Mouse (Mus musculus): ENCODE measurements at regions not wholly inside any gene's neighbourhood (a gene's known extent, or its start where the extent isn't known, plus 50 kb on each side); places are given as distances from the start of the nearest gene placed in this dataset.

DNA sequence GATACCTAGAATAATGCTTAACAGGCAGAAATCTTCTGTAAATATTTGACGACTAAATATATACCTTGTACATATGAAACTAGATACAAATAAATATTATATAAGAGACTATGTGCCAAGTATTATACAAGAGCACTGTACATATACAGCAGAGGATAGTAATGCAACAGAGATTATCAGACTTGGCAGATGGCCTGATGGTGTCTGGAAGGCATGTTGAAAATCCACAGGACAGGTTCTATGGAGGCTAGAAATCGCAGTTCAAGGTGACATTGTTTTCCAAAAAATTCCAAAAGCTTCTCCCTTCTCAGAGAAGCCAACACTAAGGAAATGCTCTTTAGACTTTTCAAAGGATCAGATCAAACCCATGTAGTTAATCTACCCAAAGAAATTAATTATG lies 126.9 kb upstream of the Mrps30 start:
- ATAC-seq = no peak
- Histone ChIP-seq H3K9ac (ENCODE audit: low read depth, low read length) (no peak overlapping the region), H3K4me3 (ENCODE audit: low read depth, low read length) (no peak overlapping the region), H3K36me3 (ENCODE audit: control insufficient read depth, insufficient read depth, low read length) (no peaks in the 10 kb centered on the region), H3K4me2 (ENCODE audit: low read length) (no peak overlapping the region), H3K4me1 (ENCODE audit: control insufficient read depth, insufficient read depth, low read length) (no peaks in the 10 kb centered on the region), H3K9me3 (replicated peaks; ENCODE audit: control insufficient read depth, low read length, poor library complexity, severe bottlenecking) (no peaks in the 10 kb centered on the region), H3K27ac (ENCODE audit: low read length) (no peak overlapping the region), H3K27me3 (ENCODE audit: control insufficient read depth, insufficient read depth, low read depth, low read length) (no peaks in the 10 kb centered on the region)
- WGBS = 87% methylated on average over 2 of the region's 2 CpGs

DNA sequence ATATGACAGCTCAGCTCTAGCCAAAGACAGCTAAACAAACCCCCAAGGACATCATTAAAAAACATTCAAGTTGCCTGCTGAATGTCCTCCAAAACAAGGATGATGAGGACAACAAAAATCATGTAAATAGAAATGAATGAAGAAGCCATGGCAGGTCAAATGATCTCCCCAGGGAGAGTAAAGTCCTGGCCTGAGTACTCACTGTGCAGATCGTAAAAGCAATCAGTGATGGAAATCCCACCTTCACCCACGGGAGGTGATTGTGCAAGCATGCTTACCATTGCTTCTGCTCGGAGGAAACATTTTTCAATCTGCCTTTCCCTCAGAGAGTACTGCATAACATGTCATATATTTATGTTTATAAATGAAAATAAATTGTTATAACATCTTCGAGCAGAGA lies 119.1 kb upstream of the Mrps30 start:
- no peaks in the 10 kb centered on the region for H3K4me1 ChIP-seq (ENCODE audit: control insufficient read depth, insufficient read depth, low read length)
- H3K9ac ChIP-seq (ENCODE audit: low read depth, low read length) = no peak overlapping the region
- H3K4me2 ChIP-seq (ENCODE audit: low read length) = no peak overlapping the region
- no peaks in the 10 kb centered on the region for H3K36me3 ChIP-seq (ENCODE audit: control insufficient read depth, insufficient read depth, low read length)
- H3K27me3 ChIP-seq (ENCODE audit: control insufficient read depth, insufficient read depth, low read depth, low read length) = no peaks in the 10 kb centered on the region
- no peak overlapping the region for H3K27ac ChIP-seq (ENCODE audit: low read length)
- no peak overlapping the region for H3K4me3 ChIP-seq (ENCODE audit: low read depth, low read length)
- ATAC-seq = no peak
- 67% methylated on average over 4 of the region's 4 CpGs for WGBS
- H3K9me3 ChIP-seq (replicated peaks; ENCODE audit: control insufficient read depth, low read length, poor library complexity, severe bottlenecking) = no peaks in the 10 kb centered on the region

DNA sequence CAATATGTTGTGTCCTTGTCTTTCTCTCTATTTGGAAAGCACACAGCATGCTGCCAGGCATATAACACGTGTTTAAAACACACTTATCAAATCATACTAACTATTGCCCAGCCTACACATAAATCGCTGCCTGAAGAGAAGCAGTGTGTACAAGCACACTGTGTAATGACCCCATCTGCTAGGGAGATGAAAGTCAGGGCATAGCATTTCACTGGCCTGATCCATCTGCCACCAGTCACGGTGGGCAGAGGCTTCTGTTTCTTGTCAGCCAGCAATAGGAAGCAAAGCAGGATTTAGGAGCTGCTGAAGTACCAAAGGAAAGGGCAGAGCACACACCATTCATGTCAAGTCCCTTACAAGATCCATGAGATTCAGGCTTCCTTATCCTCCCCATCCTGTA lies 103.6 kb upstream of the Mrps30 start:
- WGBS = 56% methylated on average over 3 of the region's 3 CpGs

DNA sequence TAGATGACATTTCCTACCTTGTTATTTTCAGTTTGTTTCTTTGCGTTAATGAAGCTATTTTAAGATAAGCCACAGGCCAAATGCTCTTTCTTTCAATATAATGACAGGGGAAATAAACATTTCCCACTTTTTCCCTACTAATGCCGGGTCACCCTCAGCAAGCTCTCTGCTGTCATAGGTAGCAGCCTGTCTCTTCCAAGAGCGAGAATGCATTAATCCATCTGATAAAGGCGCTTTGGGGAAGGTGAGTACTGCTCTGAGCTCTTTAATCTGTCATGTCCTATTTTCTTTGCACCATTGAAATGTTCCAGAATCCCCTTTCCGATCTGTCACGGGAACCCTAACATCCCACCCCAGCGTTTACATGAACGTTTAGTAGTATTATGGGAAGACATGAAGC lies 96.0 kb upstream of the Mrps30 start:
- Histone ChIP-seq H3K9me3 (replicated peaks; ENCODE audit: control insufficient read depth, low read length, poor library complexity, severe bottlenecking) (no peaks in the 10 kb centered on the region), H3K27ac (ENCODE audit: low read length) (no peak overlapping the region), H3K36me3 (ENCODE audit: control insufficient read depth, insufficient read depth, low read length) (no peaks in the 10 kb centered on the region), H3K9ac (ENCODE audit: low read depth, low read length) (no peak overlapping the region), H3K4me3 (ENCODE audit: low read depth, low read length) (no peak overlapping the region), H3K4me2 (ENCODE audit: low read length) (no peak overlapping the region), H3K27me3 (ENCODE audit: control insufficient read depth, insufficient read depth, low read depth, low read length) (no peaks in the 10 kb centered on the region), H3K4me1 (ENCODE audit: control insufficient read depth, insufficient read depth, low read length) (0 out of 2 replicates have a peak, but pooled peaks cover 4% of the 10 kb centered on the region)
- 58% methylated on average over 8 of the region's 8 CpGs for WGBS
- peak; percentile 68 for ATAC-seq

More for the DNA sequence above, 103.6 kb upstream of the Mrps30 start:
- H3K27ac ChIP-seq (ENCODE audit: low read length) = no peak overlapping the region
- H3K9ac ChIP-seq (ENCODE audit: low read depth, low read length) = no peak overlapping the region
- H3K36me3 ChIP-seq (ENCODE audit: control insufficient read depth, insufficient read depth, low read length) = no peaks in the 10 kb centered on the region
- H3K4me2 ChIP-seq (ENCODE audit: low read length) = no peak overlapping the region
- ATAC-seq = no peak
- no peak overlapping the region for H3K4me3 ChIP-seq (ENCODE audit: low read depth, low read length)
- no peaks in the 10 kb centered on the region for H3K27me3 ChIP-seq (ENCODE audit: control insufficient read depth, insufficient read depth, low read depth, low read length)
- H3K9me3 ChIP-seq (replicated peaks; ENCODE audit: control insufficient read depth, low read length, poor library complexity, severe bottlenecking) = no peaks in the 10 kb centered on the region
- H3K4me1 ChIP-seq (ENCODE audit: control insufficient read depth, insufficient read depth, low read length) = no peaks in the 10 kb centered on the region

DNA sequence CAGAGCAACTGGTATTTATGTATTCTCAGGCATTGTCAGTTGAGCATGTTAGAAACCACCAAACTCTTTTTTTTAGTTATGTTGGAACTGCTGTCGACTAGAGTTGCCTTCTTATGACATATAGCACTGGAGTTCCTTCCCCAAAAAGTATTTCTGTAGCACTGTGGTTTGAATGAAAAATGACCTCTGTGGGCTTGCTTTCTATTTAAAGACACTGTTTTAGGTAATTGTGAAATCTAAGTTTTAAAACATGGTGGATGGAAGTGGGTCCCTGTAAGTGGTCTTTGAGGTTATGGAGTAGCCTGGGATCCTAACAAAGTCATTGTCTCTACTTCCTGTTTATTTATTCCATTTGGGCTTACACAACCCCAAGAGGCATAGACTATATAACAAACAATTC lies 93.2 kb upstream of the Mrps30 start:
- Histone ChIP-seq H3K27ac (ENCODE audit: low read length) (no peak overlapping the region), H3K9ac (ENCODE audit: low read depth, low read length) (no peak overlapping the region), H3K4me3 (ENCODE audit: low read depth, low read length) (no peak overlapping the region), H3K4me2 (ENCODE audit: low read length) (no peak overlapping the region), H3K27me3 (ENCODE audit: control insufficient read depth, insufficient read depth, low read depth, low read length) (no peaks in the 10 kb centered on the region), H3K4me1 (ENCODE audit: control insufficient read depth, insufficient read depth, low read length) (0 out of 2 replicates have a peak, but pooled peaks cover 4% of the 10 kb centered on the region), H3K36me3 (ENCODE audit: control insufficient read depth, insufficient read depth, low read length) (no peaks in the 10 kb centered on the region), H3K9me3 (replicated peaks; ENCODE audit: control insufficient read depth, low read length, poor library complexity, severe bottlenecking) (no peaks in the 10 kb centered on the region)
- 93% methylated on average over 1 of the region's 1 CpGs for WGBS
- no peak for ATAC-seq

DNA sequence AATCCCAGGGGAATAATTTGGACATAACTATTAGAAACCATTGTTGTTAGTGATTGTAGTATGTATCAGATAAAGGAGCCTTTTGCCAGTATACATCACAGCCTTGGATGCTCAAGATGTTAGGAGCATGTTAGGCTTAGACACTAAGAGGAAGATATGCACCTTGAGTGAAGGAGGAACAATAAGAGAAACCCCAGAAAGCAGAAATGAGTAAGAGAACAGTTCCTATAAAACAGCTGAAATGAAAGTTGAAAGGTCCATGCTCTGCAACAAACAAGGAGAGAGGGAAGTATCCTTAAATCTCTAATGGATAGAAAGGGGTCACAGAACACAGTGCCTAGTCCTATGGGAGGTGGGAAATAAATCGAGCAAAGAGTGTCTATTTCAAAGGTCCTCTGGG lies 91.4 kb upstream of the Mrps30 start:
- Histone ChIP-seq H3K9ac (ENCODE audit: low read depth, low read length) (no peak overlapping the region), H3K4me2 (ENCODE audit: low read length) (no peak overlapping the region), H3K27ac (ENCODE audit: low read length) (no peak overlapping the region), H3K9me3 (replicated peaks; ENCODE audit: control insufficient read depth, low read length, poor library complexity, severe bottlenecking) (no peaks in the 10 kb centered on the region), H3K4me3 (ENCODE audit: low read depth, low read length) (no peak overlapping the region), H3K36me3 (ENCODE audit: control insufficient read depth, insufficient read depth, low read length) (no peaks in the 10 kb centered on the region), H3K4me1 (ENCODE audit: control insufficient read depth, insufficient read depth, low read length) (0 out of 2 replicates have a peak, but pooled peaks cover 4% of the 10 kb centered on the region), H3K27me3 (ENCODE audit: control insufficient read depth, insufficient read depth, low read depth, low read length) (no peaks in the 10 kb centered on the region)
- ATAC-seq = no peak
- WGBS = 65% methylated on average over 1 of the region's 1 CpGs

DNA sequence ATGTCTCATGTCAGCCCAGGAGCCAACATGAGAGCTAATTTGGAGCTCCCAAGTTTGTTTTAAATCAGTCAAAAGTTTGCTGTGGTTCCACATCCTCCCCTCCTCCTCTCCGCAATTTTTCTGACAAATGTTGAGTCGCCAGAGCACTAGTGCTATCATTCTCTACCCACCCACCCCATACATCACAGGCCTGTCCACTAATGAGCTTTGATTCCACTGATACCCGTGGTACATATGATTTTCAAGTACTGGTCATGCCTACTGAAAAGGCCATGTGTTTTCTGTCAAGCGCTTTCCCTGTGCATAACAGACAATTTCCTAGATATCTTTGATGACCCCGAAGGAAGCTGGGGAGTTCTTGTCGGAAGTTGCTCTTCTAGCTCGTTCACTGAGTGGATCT lies 85.5 kb upstream of the Mrps30 start:
- H3K27ac ChIP-seq (ENCODE audit: low read length) = no peak overlapping the region
- no peaks in the 10 kb centered on the region for H3K36me3 ChIP-seq (ENCODE audit: control insufficient read depth, insufficient read depth, low read length)
- no peaks in the 10 kb centered on the region for H3K9me3 ChIP-seq (replicated peaks; ENCODE audit: control insufficient read depth, low read length, poor library complexity, severe bottlenecking)
- H3K4me1 ChIP-seq (ENCODE audit: control insufficient read depth, insufficient read depth, low read length) = no peaks in the 10 kb centered on the region
- H3K4me3 ChIP-seq (ENCODE audit: low read depth, low read length) = no peak overlapping the region
- no peak for ATAC-seq
- WGBS = 89% methylated on average over 7 of the region's 7 CpGs
- no peaks in the 10 kb centered on the region for H3K27me3 ChIP-seq (ENCODE audit: control insufficient read depth, insufficient read depth, low read depth, low read length)
- no peak overlapping the region for H3K9ac ChIP-seq (ENCODE audit: low read depth, low read length)
- no peak overlapping the region for H3K4me2 ChIP-seq (ENCODE audit: low read length)

DNA sequence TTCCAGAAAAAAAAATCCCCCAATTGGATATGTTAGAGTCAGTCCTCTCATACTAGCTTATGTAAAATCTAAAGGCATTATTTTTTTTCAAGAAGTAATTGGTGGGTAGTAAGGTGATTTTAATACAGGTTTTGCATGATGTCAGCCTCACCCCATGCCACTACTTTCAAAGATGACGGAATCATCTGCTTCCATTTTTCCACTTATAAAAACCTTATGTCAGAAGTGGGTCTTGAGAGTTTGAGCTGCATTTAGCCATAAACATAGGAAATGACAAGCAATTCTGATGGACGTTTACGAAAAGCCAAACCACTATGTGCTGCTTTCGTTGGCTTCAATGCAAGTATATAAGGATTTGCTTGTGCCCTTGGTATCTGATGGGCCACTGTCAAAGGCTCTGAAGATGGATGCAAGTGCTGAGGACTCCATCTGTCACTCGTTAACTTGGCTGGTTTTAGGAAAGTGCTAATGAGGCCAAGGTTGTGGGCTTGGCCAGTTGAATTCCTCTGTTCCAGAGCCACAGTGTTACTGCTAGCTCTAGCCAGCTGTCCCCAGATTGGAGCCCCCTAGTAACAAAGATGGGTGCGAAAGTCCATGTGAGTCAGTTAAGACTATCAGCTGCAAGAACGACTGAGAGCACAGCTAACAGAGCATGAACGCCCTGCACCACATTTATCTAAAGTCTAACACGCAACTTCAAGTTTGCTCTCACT lies 72.8 kb upstream of the Mrps30 start:
- Histone ChIP-seq H3K36me3 (ENCODE audit: control insufficient read depth, insufficient read depth, low read length) (no peaks in the 10 kb centered on the region), H3K27ac (ENCODE audit: low read length) (no peak overlapping the region), H3K27me3 (ENCODE audit: control insufficient read depth, insufficient read depth, low read depth, low read length) (no peaks in the 10 kb centered on the region), H3K9me3 (replicated peaks; ENCODE audit: control insufficient read depth, low read length, poor library complexity, severe bottlenecking) (no peaks in the 10 kb centered on the region), H3K4me2 (ENCODE audit: low read length) (no peak overlapping the region), H3K4me3 (ENCODE audit: low read depth, low read length) (no peak overlapping the region), H3K4me1 (ENCODE audit: control insufficient read depth, insufficient read depth, low read length) (no peaks in the 10 kb centered on the region), H3K9ac (ENCODE audit: low read depth, low read length) (no peak overlapping the region)
- 90% methylated on average over 9 of the region's 9 CpGs for WGBS
- no peak for ATAC-seq

DNA sequence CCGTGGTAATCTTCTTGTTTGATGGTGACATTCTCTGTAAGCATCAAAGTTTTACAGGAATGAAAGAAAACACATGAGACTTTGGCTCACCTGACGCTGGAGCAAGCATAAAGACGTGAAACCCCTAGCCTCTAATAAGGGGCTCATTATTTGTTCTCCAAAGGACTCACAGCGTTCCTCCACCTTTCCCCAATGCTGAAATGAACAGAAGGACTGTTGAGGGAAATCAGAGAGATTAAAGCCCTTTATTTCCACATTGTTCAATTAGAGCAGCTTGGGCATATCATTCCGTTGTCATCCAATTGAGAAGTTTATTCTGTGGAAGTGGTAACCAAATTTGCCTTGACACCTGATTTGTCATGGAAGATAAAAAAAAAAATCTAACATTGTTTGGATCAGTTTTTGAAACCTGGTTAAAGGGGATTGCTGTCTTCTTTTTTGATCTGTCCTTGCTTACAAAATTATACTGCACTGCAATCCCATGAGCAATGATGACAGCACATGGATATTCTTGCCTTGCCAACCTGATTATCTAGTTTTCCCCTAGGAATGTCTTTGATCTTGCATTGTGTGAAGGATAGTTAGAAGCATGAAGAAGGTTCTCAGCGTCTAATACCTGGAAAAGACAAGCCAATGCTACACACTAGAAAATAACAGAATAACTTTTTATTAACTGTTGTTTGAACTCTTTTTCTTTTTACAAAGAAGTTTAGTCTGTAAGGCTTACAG lies 62.1 kb upstream of the Mrps30 start:
- WGBS = 31% methylated on average over 6 of the region's 6 CpGs
- Histone ChIP-seq H3K4me2 (ENCODE audit: low read length) (no peak overlapping the region), H3K4me3 (ENCODE audit: low read depth, low read length) (no peak overlapping the region), H3K9me3 (replicated peaks; ENCODE audit: control insufficient read depth, low read length, poor library complexity, severe bottlenecking) (no peaks in the 10 kb centered on the region), H3K27me3 (ENCODE audit: control insufficient read depth, insufficient read depth, low read depth, low read length) (no peaks in the 10 kb centered on the region), H3K9ac (ENCODE audit: low read depth, low read length) (no peak overlapping the region), H3K4me1 (ENCODE audit: control insufficient read depth, insufficient read depth, low read length) (no peaks in the 10 kb centered on the region), H3K36me3 (ENCODE audit: control insufficient read depth, insufficient read depth, low read length) (no peaks in the 10 kb centered on the region), H3K27ac (ENCODE audit: low read length) (no peak overlapping the region)
- peak; percentile 70; the same call in 1 of the 2 replicates for ATAC-seq

Data from midbrain, embryonic 16.5 days (tissue).